Mouse (Mus musculus) adrenal gland, postnatal 10 days (tissue): Measurements from ENCODE around the gene Pcdh9. TPM values are rescaled to one million over a fixed set of nuclear protein-coding genes. Genes with fewer than 3 reads are reported as not detected.
A peak's percentile ranks its signal among the peaks of the same experiment; 100 is the strongest.

Experiments used
- DNase-seq: peaks from one replicate; pipeline ENCODE4 v3.0.0; 2021; ENCODE audit warnings: mixed read lengths
- long read RNA-seq, 2 experiments: library from polyadenylated mRNA; stranded (forward); transcript quantifications; one replicate each; pipeline ENCODE4 v2.0.0; 2021
- total RNA-seq, 2 experiments: library from RNA; stranded (reverse); gene quantifications; 2 replicates each; pipeline ENCODE4 v1.2.3; 2021

Gene Pcdh9
- total RNA-seq: 1 to 10 TPM; 2.9 to 5.4 TPM
- long read RNA-seq, experiment 1, partial matches to known transcripts: 1 of 2 reads
- long read RNA-seq, experiment 1, other reads (novel, unspliced or antisense): 0 of 2 reads
- long read RNA-seq, experiment 2, partial matches to known transcripts: 0 of 1 reads
- long read RNA-seq, experiment 2, other reads (novel, unspliced or antisense): 1 of 1 reads

GRCm38 (mm10) chr14:93890519-93891370, at the start of gene Pcdh9:
Gene Pcdh9 (minus strand): TSS chr14:93890679.
- peak; percentile 84 for DNase-seq

DNA sequence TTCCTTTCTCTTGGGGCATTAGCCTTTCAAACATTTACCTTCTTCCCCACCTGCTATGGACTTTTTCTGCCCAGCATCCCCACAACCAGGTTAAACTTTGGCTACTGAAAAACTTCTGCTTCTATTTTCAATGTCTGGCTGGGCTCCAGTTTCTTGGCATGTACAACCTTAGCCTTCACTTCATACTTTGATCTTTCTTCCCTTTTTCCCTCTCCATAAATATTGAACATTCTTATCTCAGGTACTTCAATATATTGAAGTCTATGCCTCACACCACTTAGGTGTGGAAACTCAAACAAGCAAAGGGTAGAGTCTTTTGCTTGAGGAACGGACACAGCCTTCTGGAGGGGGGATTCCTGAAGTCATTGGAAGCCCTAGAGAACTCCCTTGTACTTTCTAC, 16.4 kb upstream of the Pcdh9 start:
- DNase-seq: no peak

DNA sequence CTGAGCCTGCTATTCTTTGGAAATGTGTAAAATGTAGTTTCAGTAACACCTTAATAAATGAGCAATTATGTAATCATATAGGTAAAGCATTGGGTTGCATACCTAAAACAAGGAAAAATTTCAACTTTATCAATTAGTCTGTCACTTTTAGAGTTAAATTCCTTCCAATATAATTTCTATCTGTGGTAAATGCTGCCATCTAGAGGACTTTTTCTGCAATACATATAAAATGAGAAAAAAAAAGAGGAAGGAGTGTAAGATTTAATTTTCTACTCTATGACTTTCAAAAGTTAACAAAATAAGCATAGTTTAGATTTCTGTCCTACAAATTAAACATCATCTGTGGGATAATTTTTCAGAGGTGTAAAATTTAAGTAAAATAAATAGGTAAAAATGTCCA, 8.1 kb upstream of the Pcdh9 start:
- DNase-seq: no peak

- DNase-seq: no peak
These were observed 4.7 kb upstream of the Pcdh9 start for GRCm38 (mm10) chr14:93895131-93895530.

- peak; percentile 9 for DNase-seq
These were observed 880 bp upstream of the Pcdh9 start for GRCm38 (mm10) chr14:93891371-93891746.

DNA sequence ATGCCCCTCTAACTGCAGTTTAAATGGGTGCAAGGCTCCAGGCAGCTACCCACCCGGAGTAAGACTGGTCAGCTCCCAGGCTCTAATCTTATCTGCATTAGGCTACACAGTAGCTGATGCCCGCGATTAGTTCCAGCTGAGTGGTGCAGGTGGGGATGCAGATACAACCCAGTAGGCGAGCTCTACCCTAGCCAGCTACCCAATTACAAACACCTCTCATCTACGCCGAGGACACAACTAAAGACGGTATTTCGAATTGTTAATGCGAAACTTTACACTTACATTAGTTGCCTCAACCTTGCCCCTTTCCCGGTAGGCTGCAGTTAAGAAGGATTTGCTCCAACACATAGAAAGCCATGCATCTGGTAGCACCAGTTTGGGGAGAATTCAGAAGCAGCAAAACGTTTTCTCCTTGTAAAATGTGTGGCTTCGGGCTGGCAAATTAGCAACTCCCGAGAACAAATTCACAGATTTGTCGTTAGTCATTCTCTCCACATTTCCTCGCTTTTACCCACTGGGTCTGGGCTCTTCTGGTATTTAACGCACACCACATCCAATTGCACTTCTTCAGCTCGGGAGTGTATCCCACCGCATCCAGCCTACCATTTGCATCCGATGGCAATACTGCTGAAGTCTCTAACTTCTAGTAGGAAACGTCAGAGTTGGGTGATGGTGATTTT, 500 bp downstream of the Pcdh9 start:
- DNase-seq: no peak

DNA sequence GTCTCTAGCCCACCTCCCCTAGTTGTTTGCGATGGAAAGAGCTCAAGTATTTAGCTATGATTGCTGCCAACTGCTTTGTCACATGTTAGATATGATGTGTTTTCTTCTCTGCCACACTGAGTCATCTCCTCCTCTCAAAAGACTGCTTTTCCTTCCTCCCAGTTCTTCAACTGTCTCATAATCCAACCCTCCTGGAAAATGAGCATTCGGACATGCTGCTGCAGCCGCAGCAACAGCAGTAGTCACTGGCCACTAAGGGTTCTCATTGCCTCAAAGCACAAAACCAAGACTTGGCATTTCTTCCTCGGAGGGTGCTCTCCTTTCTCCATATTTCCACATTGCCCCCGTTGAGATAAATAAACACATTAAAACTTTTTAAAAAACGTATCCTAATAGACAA, 1.2 kb downstream of the Pcdh9 start:
- DNase-seq: no peak

GRCm38 (mm10) chr14:93888346-93888745, 2.1 kb downstream of the Pcdh9 start:
- DNase-seq: no peak

GRCm38 (mm10) chr14:93887066-93887465, 3.4 kb downstream of the Pcdh9 start:
- DNase-seq: no peak

GRCm38 (mm10) chr14:93885551-93886084, 4.9 kb downstream of the Pcdh9 start:
- DNase-seq: no peak

GRCm38 (mm10) chr14:93884467-93884866, 6.0 kb downstream of the Pcdh9 start:
- DNase-seq: peak; percentile 73

DNA sequence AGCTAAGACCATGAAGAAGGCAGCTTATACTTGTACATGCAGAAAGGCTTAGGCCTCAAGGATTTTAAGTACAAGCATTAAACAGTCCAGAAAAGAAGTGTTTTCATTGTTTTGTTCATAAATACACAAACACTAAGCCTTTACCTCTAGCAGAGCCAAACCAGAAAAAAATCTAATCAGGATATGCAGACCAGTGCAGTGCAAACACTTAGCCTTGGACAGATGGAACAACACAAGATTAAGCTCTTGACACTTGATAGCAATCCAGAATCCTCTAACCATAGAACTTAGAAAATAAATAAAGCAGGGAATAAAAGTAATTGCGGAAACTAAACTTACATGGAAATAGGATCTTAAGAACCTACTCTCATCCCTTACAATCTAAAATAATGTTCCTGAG, 10.4 kb downstream of the Pcdh9 start:
- DNase-seq: no peak

DNA sequence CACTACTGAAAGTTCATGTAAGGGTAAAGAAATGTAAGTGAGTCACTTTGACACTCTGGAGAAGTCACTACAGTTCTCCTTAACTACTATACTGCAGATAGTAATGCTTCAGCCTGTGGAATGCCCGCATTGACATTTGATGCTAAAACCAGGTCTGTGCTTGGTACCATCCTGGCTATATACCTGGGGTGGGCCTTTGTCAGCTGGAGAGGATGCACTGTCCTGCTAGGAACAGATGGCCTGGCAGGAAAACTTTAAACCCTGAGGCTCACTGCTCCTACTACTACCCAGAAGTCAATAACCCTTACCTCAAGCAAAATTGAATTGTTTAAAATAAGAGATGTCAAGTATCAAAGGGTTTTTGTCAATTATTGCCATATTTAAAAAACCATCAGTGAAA, 14.5 kb downstream of the Pcdh9 start:
- no peak for DNase-seq

GRCm38 (mm10) chr14:93868211-93868610, 22.3 kb downstream of the Pcdh9 start:
- DNase-seq: no peak

DNA sequence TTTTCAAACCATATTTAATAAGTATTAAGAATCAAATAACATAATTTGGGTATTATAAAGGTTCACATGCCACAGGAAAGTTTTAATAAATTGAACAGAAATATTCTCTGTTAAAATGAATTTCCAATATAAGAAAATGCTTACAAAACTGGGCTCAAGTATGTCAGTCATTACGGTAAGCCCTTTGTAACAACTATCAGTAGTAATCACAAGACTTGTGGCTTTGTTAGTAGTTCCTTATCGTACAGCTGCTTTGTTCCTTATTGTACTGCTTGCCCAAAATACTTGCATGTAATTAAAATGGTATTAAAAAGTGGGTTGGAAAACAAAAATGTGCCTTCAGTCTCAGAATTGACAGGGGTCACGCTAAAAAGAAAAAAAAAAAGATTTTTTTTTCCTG, 32.4 kb downstream of the Pcdh9 start:
- DNase-seq: no peak

- DNase-seq: no peak
These were observed 44.3 kb downstream of the Pcdh9 start for GRCm38 (mm10) chr14:93846091-93846677.

- no peak for DNase-seq
These were observed 47.7 kb downstream of the Pcdh9 start for GRCm38 (mm10) chr14:93842686-93843288.

DNA sequence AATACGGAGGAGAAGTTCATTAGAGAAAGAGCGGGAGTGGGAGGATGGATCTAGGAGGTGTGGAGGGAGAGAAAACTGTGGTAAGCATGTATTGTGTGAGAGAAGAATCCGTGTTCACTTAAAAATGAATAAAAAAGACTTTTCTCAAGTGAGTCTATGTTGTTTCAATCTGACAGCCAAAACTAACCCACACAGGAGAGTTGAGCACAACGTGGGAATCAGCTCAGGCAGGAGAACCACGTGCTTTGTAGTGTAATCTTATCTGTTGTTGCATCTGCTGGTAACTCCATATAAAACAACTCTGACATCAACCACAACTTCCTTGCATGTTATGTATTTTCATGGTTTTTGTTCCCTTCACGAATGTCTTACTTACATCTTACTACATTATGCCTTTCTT, 58.0 kb downstream of the Pcdh9 start:
- no peak for DNase-seq

DNA sequence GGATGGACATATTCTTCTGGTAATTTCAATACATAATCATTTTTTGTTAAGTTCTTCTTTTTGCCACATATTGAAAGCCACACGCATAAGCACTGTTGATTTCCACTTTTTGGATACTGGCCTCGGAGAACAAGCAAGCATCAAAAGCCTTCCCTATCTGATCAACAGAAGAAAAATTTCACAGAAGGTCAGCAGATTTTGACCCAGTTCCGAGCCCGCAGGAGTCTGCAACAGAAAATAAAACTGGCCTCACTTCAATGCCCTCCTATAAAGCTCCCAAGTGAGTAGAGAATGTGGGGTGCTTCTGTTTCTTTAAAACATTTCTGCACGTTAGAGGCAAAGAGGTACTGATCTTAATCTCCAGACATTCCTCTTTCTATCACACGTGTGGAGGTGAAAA, 63.3 kb downstream of the Pcdh9 start:
- DNase-seq: no peak

GRCm38 (mm10) chr14:93826042-93826462, 64.4 kb downstream of the Pcdh9 start:
- peak; percentile 9 for DNase-seq

DNA sequence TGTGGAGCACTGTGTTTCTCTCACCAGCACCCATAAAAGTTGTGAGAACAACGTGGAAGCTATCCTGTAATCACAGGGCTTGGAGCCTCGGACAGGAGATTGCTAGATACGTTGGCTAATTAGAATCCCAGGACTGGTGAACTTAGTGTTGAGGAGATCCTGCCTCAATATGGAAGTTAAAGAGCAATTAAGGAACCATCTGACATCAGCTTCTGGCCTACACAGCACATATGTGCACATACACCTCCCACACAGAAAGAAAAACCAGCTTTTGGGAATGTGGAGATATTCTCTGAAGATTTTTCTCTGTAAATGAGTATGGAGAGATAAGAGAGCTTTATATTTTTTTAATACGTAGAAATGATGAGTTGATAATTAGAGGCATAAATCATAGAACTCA, 71.6 kb downstream of the Pcdh9 start:
- DNase-seq: no peak

DNA sequence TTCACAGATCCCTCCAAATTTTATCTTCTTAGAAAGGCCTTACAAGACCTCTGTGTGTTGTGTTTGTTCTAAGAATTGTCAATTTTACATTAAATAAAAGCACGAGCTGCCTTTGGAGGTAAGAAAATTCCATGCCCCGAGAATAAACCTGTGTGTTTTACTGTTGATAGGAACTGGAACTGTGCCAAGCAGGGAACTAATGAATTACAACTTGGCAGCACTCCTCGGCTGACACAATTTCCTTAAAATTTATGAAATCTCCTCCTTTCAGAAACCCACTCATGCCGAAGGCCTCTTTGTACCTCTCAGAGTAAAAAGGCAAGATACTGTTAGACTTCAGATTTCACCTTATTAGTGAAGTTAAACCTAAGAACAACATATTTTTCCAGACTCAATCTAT, 72.9 kb downstream of the Pcdh9 start:
- peak; percentile 19 for DNase-seq
